Mouse (Mus musculus) intestine, postnatal 0 days (tissue): Measurements from ENCODE around the gene D430041D05Rik. TPM values are rescaled to one million over a fixed set of nuclear protein-coding genes. Genes with fewer than 3 reads are reported as not detected.
A peak's percentile ranks its signal among the peaks of the same experiment; 100 is the strongest.
"Not testable (repeated sequence)": the region's sequence is repeated elsewhere in the genome, so short reads cannot be mapped to it uniquely, and the experiment has no call there.

ENCODE experiments used
- ATAC-seq: fragments of 200-750 bp; cut with Nextera tagmentation; 2 replicates; pipeline ENCODE4 v1.8.0; 2017; ENCODE audit warnings: mild to moderate bottlenecking, moderate TSS enrichment, moderate library complexity
- H3K27ac ChIP-seq: fragments of 300-500 bp; sonication (generic); 2 replicates; pipeline ENCODE4 v1.5.1; 2014; ENCODE audit warnings: mild to moderate bottlenecking, low read depth, low read length, moderate library complexity
- H3K27me3 ChIP-seq: fragments of 300-500 bp; sonication (generic); replicated peaks from 2 replicates; pipeline ENCODE4 v1.6.1; 2014; ENCODE audit warnings: low read length, mixed read lengths; ENCODE audit not compliant: control insufficient read depth, insufficient read depth
- H3K36me3 ChIP-seq: fragments of 300-500 bp; sonication (generic); 2 replicates; pipeline ENCODE4 v1.6.1; 2014; ENCODE audit warnings: mild to moderate bottlenecking, moderate library complexity; ENCODE audit not compliant: control insufficient read depth, insufficient read depth
- H3K4me1 ChIP-seq: fragments of 300-500 bp; sonication (generic); replicated peaks from 2 replicates; pipeline ENCODE4 v1.6.1; 2014; ENCODE audit warnings: antibody characterized with exemption, low read length, mixed read lengths; ENCODE audit not compliant: control insufficient read depth, insufficient read depth
- H3K4me2 ChIP-seq: fragments of 300-500 bp; sonication (generic); replicated peaks from 2 replicates; pipeline ENCODE4 v1.6.1; 2014; ENCODE audit warnings: low read depth, mild to moderate bottlenecking, moderate library complexity
- H3K4me3 ChIP-seq: fragments of 300-500 bp; sonication (generic); 2 replicates; pipeline ENCODE4 v1.5.1; 2014; ENCODE audit warnings: low read depth, low read length
- H3K9ac ChIP-seq: fragments of 300-500 bp; sonication (generic); 2 replicates; pipeline ENCODE4 v1.6.1; 2014; ENCODE audit warnings: mild to moderate bottlenecking, low read depth, low read length
- H3K9me3 ChIP-seq: fragments of 300-500 bp; sonication (generic); 2 replicates; pipeline ENCODE4 v1.6.1; 2016; ENCODE audit warnings: mixed run types; ENCODE audit not compliant: control insufficient read depth
- CTCF ChIP-seq: sonication (generic); IDR thresholded peaks from 2 replicates; pipeline ENCODE4 v1.5.1; 2016; ENCODE audit warnings: low read depth, mild to moderate bottlenecking, control low read depth, antibody characterized with exemption, moderate library complexity
- WGBS: fragments of 180-500 bp; shearing (Covaris S2); extraction: QIAGEN DNeasy Blood & Tissue Kit; methylation state at CpG from one replicate; pipeline ENCODE4 v1.1.7; 2014; 5-methylcytosine and 5-hydroxymethylcytosine counted together
- microRNA counts: library from miRNA; unstranded; fragments of <30 nt; microRNA quantifications from one replicate; lab custom pipeline; 2016
- microRNA-seq: library from miRNA; unstranded; fragments of <30 nt; microRNA quantifications from one replicate; pipeline ENCODE4, GENCODE M21; 2016
- polyA plus RNA-seq: library from polyadenylated mRNA; unstranded; fragments of >200 nt; fragmentation: Nextera tagmentation; extraction: Ambion mirVana; gene quantifications from 2 replicates; pipeline ENCODE4 v1.2.1, GENCODE M21; 2015

D430041D05Rik gene
- polyA plus RNA-seq, 1 experiment from 2014 or later, result 0.05 TPM

DNA sequence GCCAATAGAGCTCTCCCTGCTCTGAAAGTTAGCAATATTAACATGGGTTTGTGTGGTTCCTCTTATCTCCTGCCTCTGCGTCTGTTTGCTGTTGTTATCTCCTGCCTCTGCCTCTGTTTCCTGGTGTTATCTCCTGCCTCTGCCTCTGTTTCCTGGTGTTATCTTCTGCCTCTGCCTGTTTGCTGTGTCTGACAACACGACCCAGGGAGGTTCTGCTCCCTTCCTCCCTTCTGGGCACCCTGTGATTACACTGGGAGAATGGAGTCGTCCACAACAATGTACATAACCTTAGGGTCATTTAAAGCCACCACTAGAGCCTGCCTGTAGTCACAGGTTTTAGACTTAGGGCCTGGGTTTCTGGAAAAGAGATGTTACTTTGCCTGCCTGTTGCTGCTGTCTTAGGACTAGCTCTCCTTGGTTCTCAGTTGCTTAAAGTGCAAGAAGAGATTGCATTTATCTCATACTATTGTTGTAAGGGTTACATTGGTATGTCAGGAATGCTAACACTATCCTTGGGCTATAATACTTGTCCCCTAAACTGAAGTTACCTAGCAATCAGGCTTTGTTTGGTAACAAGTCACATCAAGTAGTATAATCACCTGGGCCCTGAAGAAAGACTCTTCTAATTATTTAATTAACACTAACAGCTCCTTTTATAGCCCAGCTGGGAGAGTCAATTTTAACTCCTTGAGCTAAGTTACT, 312.1 kb downstream of the D430041D05Rik start:
- Histone ChIP-seq H3K27ac (no peak overlapping the region), H3K9me3 (no peaks in the 10 kb centered on the region), H3K36me3 (no peaks in the 10 kb centered on the region), H3K4me2 (no peak overlapping the region), H3K27me3 (no peaks in the 10 kb centered on the region), H3K4me1 (peaks cover 5% of the 10 kb centered on the region; the same call in 1 of the 2 replicates), H3K4me3 (no peak overlapping the region), H3K9ac (no peak overlapping the region)
- WGBS, result 11% methylated on average over 3 of the region's 3 CpGs
- no peak for ATAC-seq
- TF ChIP-seq CTCF, result no peak

GRCm38 (mm10) chr2:104097396-104097795, 313.4 kb downstream of the D430041D05Rik start:
- H3K9ac ChIP-seq, H3K4me1 ChIP-seq, H3K4me3 ChIP-seq, H3K27me3 ChIP-seq, H3K27ac ChIP-seq, ATAC-seq, H3K9me3 ChIP-seq, H3K36me3 ChIP-seq: not testable (repeated sequence)
- 0 out of 2 replicates have a peak overlapping the region, but pooled peaks have one; percentile 21 for H3K4me2 ChIP-seq
- 99% methylated on average over 4 of the region's 4 CpGs for WGBS

GRCm38 (mm10) chr2:104096796-104097195, 314.0 kb downstream of the D430041D05Rik start:
- H3K4me2 ChIP-seq, H3K36me3 ChIP-seq, ATAC-seq, H3K9me3 ChIP-seq, H3K27ac ChIP-seq, H3K4me1 ChIP-seq, H3K27me3 ChIP-seq, H3K9ac ChIP-seq: not testable (repeated sequence)
- TF ChIP-seq CTCF, result peak; percentile 15; the same call in 1 of the 2 replicates
- 82% methylated on average over 1 of the region's 1 CpGs for WGBS
- peak overlapping the region; percentile 50; the same call in 1 of the 2 replicates for H3K4me3 ChIP-seq

DNA sequence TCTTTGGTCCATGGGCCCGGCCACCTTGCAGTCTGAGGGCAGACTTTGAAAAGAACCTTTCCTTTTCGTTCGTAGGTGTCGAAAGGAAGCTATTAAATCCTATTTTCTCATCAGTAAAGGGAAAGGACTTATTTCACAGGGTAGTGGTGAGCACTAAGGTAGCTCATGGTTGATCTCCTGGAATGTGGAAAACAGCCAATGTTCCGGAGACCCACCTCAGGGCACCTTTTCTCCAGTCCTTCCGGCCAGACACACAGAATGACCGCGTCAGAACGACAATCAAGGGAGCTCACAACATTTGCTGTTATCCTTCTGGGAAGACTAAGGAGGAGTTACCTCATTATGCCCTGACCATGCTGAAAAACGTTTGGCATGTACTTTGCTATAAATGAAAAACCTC, 314.6 kb downstream of the D430041D05Rik start:
- Histone ChIP-seq H3K9me3 (no peaks in the 10 kb centered on the region), H3K27ac (peak overlapping the region; percentile 77), H3K9ac (peak overlapping the region; percentile 51), H3K36me3 (no peaks in the 10 kb centered on the region), H3K4me3 (peak overlapping the region; percentile 50), H3K4me1 (peaks cover 5% of the 10 kb centered on the region; the same call in 1 of the 2 replicates), H3K27me3 (no peaks in the 10 kb centered on the region), H3K4me2 (peak overlapping the region; percentile 67)
- no peak for ATAC-seq
- WGBS, result 34% methylated on average over 10 of the region's 10 CpGs
- TF ChIP-seq CTCF, result no peak

GRCm38 (mm10) chr2:104095741-104096213, 315.0 kb downstream of the D430041D05Rik start, which contains the start of gene Cd59a:
Cd59a (plus strand) TSS chr2:104095801.
- ATAC-seq, result peak; percentile 85
- no peak for TF ChIP-seq CTCF
- H3K27me3 ChIP-seq, result no peaks in the 10 kb centered on the region
- no peaks in the 10 kb centered on the region for H3K36me3 ChIP-seq
- H3K9ac ChIP-seq, result peak within 1 kb of the TSS; percentile 51
- peak within 1 kb of the TSS; percentile 67 for H3K4me2 ChIP-seq
- H3K9me3 ChIP-seq, result no peaks in the 10 kb centered on the region
- H3K4me1 ChIP-seq, result peaks cover 5% of the 10 kb centered on the region; the same call in 1 of the 2 replicates
- peak within 1 kb of the TSS; percentile 50 for H3K4me3 ChIP-seq
- 2% methylated on average over 15 of the region's 15 CpGs for WGBS
- peak within 1 kb of the TSS; percentile 77 for H3K27ac ChIP-seq

DNA sequence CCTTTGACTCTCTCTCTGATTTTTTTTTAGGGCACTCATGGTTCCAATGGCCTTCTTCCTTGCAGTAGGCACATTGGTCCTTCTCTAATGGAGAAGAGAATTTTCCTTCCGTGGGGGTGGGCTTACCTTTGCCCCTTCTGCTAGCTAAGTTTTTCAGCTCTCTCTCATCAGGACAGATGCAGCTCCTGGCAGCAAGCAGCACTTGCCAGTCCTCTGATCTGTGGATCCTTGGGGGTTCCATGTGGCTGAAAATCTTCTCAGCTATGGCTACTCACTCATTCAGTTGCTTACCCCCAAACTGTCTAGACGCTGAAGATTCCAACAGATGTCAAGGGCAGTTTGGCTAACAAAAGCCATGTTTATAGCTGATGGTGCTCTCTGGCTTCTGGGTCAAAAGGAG, 317.5 kb downstream of the D430041D05Rik start:
- no peaks in the 10 kb centered on the region for H3K27me3 ChIP-seq
- WGBS, result 64% methylated on average over 2 of the region's 2 CpGs

More for the DNA sequence above, 317.5 kb downstream of the D430041D05Rik start:
- H3K4me1 ChIP-seq, result no peaks in the 10 kb centered on the region
- no peaks in the 10 kb centered on the region for H3K36me3 ChIP-seq
- H3K9me3 ChIP-seq, result no peaks in the 10 kb centered on the region
- H3K4me2 ChIP-seq, result no peak overlapping the region
- no peak overlapping the region for H3K9ac ChIP-seq
- no peak overlapping the region for H3K4me3 ChIP-seq
- TF ChIP-seq CTCF, result no peak
- no peak overlapping the region for H3K27ac ChIP-seq
- ATAC-seq, result no peak

MicroRNA genes within 50 kb of the gene (microRNA counts, 519-probe panel; counts per million panel counts)
- microRNA mmu-miR-1902 (lab: Ali Mortazavi, UCI), result 2,073 counts per million, percentile 15 among the panel's probes with 10 or more counts

Small RNA genes lying within 50 kb of the gene (microRNA-seq; reads per million reads assigned to microRNA genes)
- gene Mir1902, result not detected

Other genes starting within 250 kb of the D430041D05Rik start
- 10.1 and 10.7 TPM in 2 replicates for gene Hipk3, start 83.4 kb upstream of the D430041D05Rik start, polyA plus RNA-seq
- gene Cstf3, start 179.5 kb upstream of the D430041D05Rik start, polyA plus RNA-seq, result 20.5 and 26.2 TPM in 2 replicates